Mouse (Mus musculus): ENCODE data around the gene Spg7. TPM values are rescaled to one million over a fixed set of nuclear protein-coding genes. Genes with fewer than 3 reads are reported as not detected.

Gene Spg7
- total and polyA plus RNA-seq, 3 experiments: 20.8 to 35.2 (median 26.1) TPM

- no peak overlapping the region for H3K4me2 ChIP-seq (ENCODE audit: insufficient read depth, low read depth, poor library complexity, severe bottlenecking)
Observed at GRCm38 (mm10) chr8:123097216-123097615, 34.5 kb downstream of the Spg7 start.

GRCm38 (mm10) chr8:123097786-123098584, 35.2 kb downstream of the Spg7 start:
- DNase-seq (ENCODE audit: extremely low read depth): no peak
- Histone ChIP-seq H3K36me3 (replicated peaks in 1 of 2; ENCODE audit: control insufficient read depth in 1 of 2, insufficient read depth in 1 of 2, low read length in 1 of 2) (peaks cover 23 to 48% of the 10 kb centered on the region in 2 experiments), H3K4me3 (replicated peaks in 1 of 3; ENCODE audit: low read depth in 2 of 3, low read length in 2 of 3, poor library complexity in 1 of 3) (no peak overlapping the region), H3K27ac (ENCODE audit: insufficient read depth, low read depth) (no peak overlapping the region), H3K4me1 (ENCODE audit: control insufficient read depth in 1 of 2, insufficient read depth in 2 of 2) (peaks cover 0 to 10% of the 10 kb centered on the region in 2 experiments; a peak in 1 of 4 replicates), H3K4me2 (ENCODE audit: insufficient read depth, low read depth, poor library complexity, severe bottlenecking) (no peak overlapping the region), H3K9ac (ENCODE audit: insufficient read depth, low read depth) (no peak overlapping the region), H3K79me2 (replicated peaks; ENCODE audit: control insufficient read depth, extremely low read depth, insufficient read depth, poor library complexity, severe bottlenecking) (peaks cover 7% of the 10 kb centered on the region), H3K27me3 (replicated peaks) (no peaks in the 10 kb centered on the region), H3K9me3 (replicated peaks; ENCODE audit: low read length) (no peaks in the 10 kb centered on the region)
- dilution Hi-C loops (cut with MboI; ENCODE audit: extremely low pct_ligation_motif_present, extremely low pct_unique_long_range_greater_than_20kb, low sequenced_read_pairs): no loop called here
- no peak for TF ChIP-seq ZMIZ1 (IDR thresholded peaks at IDR 0.05; ENCODE audit: low read depth, low read length)
- TF ChIP-seq TBP (conservative IDR thresholded peaks at IDR 0.05; ENCODE audit: low read depth, low read length): no peak
- TF ChIP-seq CTCF (conservative IDR thresholded peaks at IDR 0.05 in 1 of 2, IDR thresholded peaks at IDR 0.05 in 1 of 2; ENCODE audit: low read depth in 2 of 2, low read length in 2 of 2): peak in 1 of 2 experiments; percentile 28; a peak in 2 of 4 replicates
- TF ChIP-seq SMC3 (IDR thresholded peaks at IDR 0.05; ENCODE audit: low read depth, low read length): no peak
- in situ Hi-C loops (cut with MboI; ENCODE audit: low pct_ligation_motif_present, low pct_unique_long_range_greater_than_20kb, low sequenced_read_pairs): no loop called here

More at GRCm38 (mm10) chr8:123097216-123097615, 34.5 kb downstream of the Spg7 start:
- dilution Hi-C loops (cut with MboI; ENCODE audit: extremely low pct_ligation_motif_present, extremely low pct_unique_long_range_greater_than_20kb, low sequenced_read_pairs) (no loop called here), in situ Hi-C loops (cut with MboI; ENCODE audit: low pct_ligation_motif_present, low pct_unique_long_range_greater_than_20kb, low sequenced_read_pairs) (no loop called here)
- no peak overlapping the region for H3K4me3 ChIP-seq (replicated peaks in 1 of 3; ENCODE audit: low read depth in 2 of 3, low read length in 2 of 3, poor library complexity in 1 of 3)
- no peaks in the 10 kb centered on the region for H3K9me3 ChIP-seq (replicated peaks; ENCODE audit: low read length)
- H3K9ac ChIP-seq (ENCODE audit: insufficient read depth, low read depth): no peak overlapping the region
- peaks cover 22 to 46% of the 10 kb centered on the region in 2 experiments for H3K36me3 ChIP-seq (replicated peaks in 1 of 2; ENCODE audit: control insufficient read depth in 1 of 2, insufficient read depth in 1 of 2, low read length in 1 of 2)
- DNase-seq (ENCODE audit: extremely low read depth): no peak
- TF ChIP-seq CTCF (conservative IDR thresholded peaks at IDR 0.05 in 1 of 2, IDR thresholded peaks at IDR 0.05 in 1 of 2; ENCODE audit: low read depth in 2 of 2, low read length in 2 of 2) (no peak), SMC3 (IDR thresholded peaks at IDR 0.05; ENCODE audit: low read depth, low read length) (no peak), EP300 (IDR thresholded peaks at IDR 0.05; ENCODE audit: low read length) (no peak), E2F4 (IDR thresholded peaks at IDR 0.05; ENCODE audit: insufficient replicate concordance, low read depth, low read length) (no peak), TBP (conservative IDR thresholded peaks at IDR 0.05; ENCODE audit: low read depth, low read length) (no peak), RAD21 (IDR thresholded peaks at IDR 0.05; ENCODE audit: low read depth, low read length) (no peak), GABPA (IDR thresholded peaks at IDR 0.05; ENCODE audit: insufficient replicate concordance, low read depth, low read length) (no peak), POLR2A (IDR thresholded peaks at IDR 0.05; ENCODE audit: low read depth, low read length) (no peak), ZC3H11A (IDR thresholded peaks at IDR 0.05; ENCODE audit: low read depth, low read length) (no peak), HCFC1 (IDR thresholded peaks at IDR 0.05; ENCODE audit: low read depth, low read length) (no peak), TCF12 (IDR thresholded peaks at IDR 0.05; ENCODE audit: low read depth, low read length) (no peak), MYC (IDR thresholded peaks at IDR 0.05; ENCODE audit: low read depth, low read length) (no peak), USF1 (IDR thresholded peaks at IDR 0.05; ENCODE audit: low read depth, low read length) (no peak), BHLHE40 (IDR thresholded peaks at IDR 0.05; ENCODE audit: low read depth, low read length) (no peak), RCOR1 (conservative IDR thresholded peaks at IDR 0.05; ENCODE audit: low read depth, low read length) (no peak), CHD1 (IDR thresholded peaks at IDR 0.05; ENCODE audit: low read depth, low read length) (no peak), MEF2A (IDR thresholded peaks at IDR 0.05; ENCODE audit: borderline replicate concordance, low read depth, low read length) (no peak)
- H3K27ac ChIP-seq (ENCODE audit: insufficient read depth, low read depth): no peak overlapping the region
- no peaks in the 10 kb centered on the region for H3K27me3 ChIP-seq (replicated peaks)
- peaks cover 0 to 10% of the 10 kb centered on the region in 2 experiments; a peak in 1 of 4 replicates for H3K4me1 ChIP-seq (ENCODE audit: control insufficient read depth in 1 of 2, insufficient read depth in 2 of 2)
- no peaks in the 10 kb centered on the region for H3K79me2 ChIP-seq (replicated peaks; ENCODE audit: control insufficient read depth, extremely low read depth, insufficient read depth, poor library complexity, severe bottlenecking)

Measured in CH12.LX (cell line).